Mouse (Mus musculus) ES-E14 (cell line): ENCODE data around the gene Psmg3. TPM values are rescaled to one million over a fixed set of nuclear protein-coding genes. Genes with fewer than 3 reads are reported as not detected.

ENCODE experiments used
- DNase-seq: peaks from one replicate; pipeline ENCODE4 v3.0.0-alpha.2; 2013; ENCODE audit warnings: low read depth, low spot score
- H3K27ac ChIP-seq: 2 replicates; pipeline ENCODE4 v1.5.1; 2012; ENCODE audit warnings: low read depth, mild to moderate bottlenecking, low read length, moderate library complexity, mixed read lengths; ENCODE audit not compliant: poor library complexity, insufficient read depth, severe bottlenecking
- H3K36me3 ChIP-seq: 2 replicates; pipeline ENCODE4 v1.6.1; 2012; ENCODE audit warnings: mild to moderate bottlenecking, low read length, moderate library complexity, mixed read lengths; ENCODE audit not compliant: control insufficient read depth, poor library complexity, insufficient read depth, severe bottlenecking
- H3K4me1 ChIP-seq, 2 experiments: fragments of 150-350 bp in 1 of 2; sonication (generic) in 1 of 2; 2 replicates each; pipeline ENCODE4 v1.6.1; 2012; ENCODE audit warnings: low read length in 2 of 2, mild to moderate bottlenecking in 1 of 2, mixed read lengths in 1 of 2; ENCODE audit not compliant: control insufficient read depth in 2 of 2, insufficient read depth in 2 of 2, poor library complexity in 1 of 2
- H3K4me3 ChIP-seq, 2 experiments: fragments of 150-350 bp in 1 of 2; sonication (generic) in 1 of 2; 2 replicates each; pipeline ENCODE4 v1.5.1; 2012; ENCODE audit warnings: low read length in 2 of 2, low read depth in 1 of 2, mild to moderate bottlenecking in 1 of 2, mixed read lengths in 1 of 2; ENCODE audit not compliant: insufficient read depth in 1 of 2, poor library complexity in 1 of 2, severe bottlenecking in 1 of 2
- H3K9ac ChIP-seq: 2 replicates; pipeline ENCODE4 v1.6.1; 2012; ENCODE audit warnings: low read depth, mild to moderate bottlenecking, low read length, mixed read lengths; ENCODE audit not compliant: poor library complexity, insufficient read depth, severe bottlenecking
- H3K9me3 ChIP-seq: fragments of 150-350 bp; sonication (generic); 2 replicates; pipeline ENCODE4 v1.6.1; 2012; ENCODE audit warnings: low read depth, mild to moderate bottlenecking, low read length; ENCODE audit not compliant: control insufficient read depth, insufficient read depth
- CHD2 ChIP-seq: IDR thresholded peaks from 2 replicates; pipeline ENCODE4 v1.6.1; 2014; ENCODE audit warnings: mild to moderate bottlenecking, low read depth, low read length, inconsistent platforms
- HCFC1 ChIP-seq: IDR thresholded peaks from 2 replicates; pipeline ENCODE4 v1.6.1; 2012; ENCODE audit warnings: low read length, inconsistent platforms, borderline replicate concordance; ENCODE audit not compliant: insufficient read depth
- MAFK ChIP-seq: IDR thresholded peaks from 2 replicates; pipeline ENCODE4 v1.6.1; 2014; ENCODE audit warnings: mild to moderate bottlenecking, low read depth, low read length, inconsistent platforms; ENCODE audit not compliant: insufficient read depth
- ZC3H11A ChIP-seq: IDR thresholded peaks from 2 replicates; pipeline ENCODE4 v1.6.1; 2012; ENCODE audit warnings: low read depth, mild to moderate bottlenecking, inconsistent platforms, low read length, borderline replicate concordance
- ZNF384 ChIP-seq: IDR thresholded peaks from 2 replicates; pipeline ENCODE4 v1.6.1; 2012; ENCODE audit warnings: low read depth, low read length, inconsistent platforms
- in situ Hi-C, 2 experiments: fragments of 600-800 bp; cut with MboI; formaldehyde crosslinking; loops; one replicate each; pipeline ENCODE4 v1.15.1; 2025; ENCODE audit warnings: low sequenced_read_pairs in 2 of 2, inconsistent platforms in 1 of 2; ENCODE audit not compliant: unreplicated experiment in 2 of 2
- total RNA-seq: library from RNA; depleted of rRNA; stranded (reverse); fragments of 300-350 nt; gene quantifications from 2 replicates; pipeline ENCODE4 v1.2.3, GENCODE M21; 2012

The Psmg3 gene
- total RNA-seq, 1 experiment: 28.6 TPM

DNA sequence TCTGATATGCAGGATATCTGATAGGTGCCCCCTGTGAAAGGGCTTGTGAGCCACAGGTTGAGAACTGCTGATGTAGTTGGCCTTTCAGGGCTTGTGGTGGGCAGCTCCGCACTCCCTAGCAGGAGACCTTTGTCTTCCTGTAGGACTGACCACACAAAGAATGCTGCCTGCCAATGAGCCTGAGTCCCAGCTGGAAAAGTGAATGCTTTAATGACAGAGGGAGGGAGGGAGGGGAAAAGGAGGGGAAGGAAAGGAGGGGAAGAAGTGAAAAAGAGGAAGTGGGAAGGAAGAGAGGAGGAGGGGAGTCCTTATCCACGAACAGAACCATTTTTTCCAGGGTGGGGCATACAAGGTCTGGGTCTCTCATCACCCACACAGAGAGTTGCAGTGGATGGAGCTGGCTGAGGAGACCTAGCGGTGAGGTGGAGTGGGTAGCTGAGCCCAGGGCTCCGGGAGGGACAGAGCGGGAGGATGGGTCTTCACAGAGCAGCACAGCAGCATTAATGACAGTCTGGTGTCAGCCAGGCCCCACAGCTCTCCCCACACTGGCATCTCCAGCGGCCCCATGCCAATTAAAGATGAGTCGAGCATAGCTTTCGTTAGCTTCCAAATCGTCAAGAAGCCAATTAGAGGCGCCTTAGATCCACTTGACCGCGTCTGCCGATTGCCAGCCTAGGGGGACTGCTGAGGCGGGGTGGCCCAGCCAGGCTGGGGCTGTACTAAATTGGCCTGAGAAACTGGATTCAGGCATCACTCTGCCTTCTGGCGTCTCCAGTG lies 33.8 kb upstream of the Psmg3 start:
- DNase-seq: no peak
- Histone ChIP-seq H3K27ac (no peak overlapping the region), H3K9ac (no peak overlapping the region)

DNA sequence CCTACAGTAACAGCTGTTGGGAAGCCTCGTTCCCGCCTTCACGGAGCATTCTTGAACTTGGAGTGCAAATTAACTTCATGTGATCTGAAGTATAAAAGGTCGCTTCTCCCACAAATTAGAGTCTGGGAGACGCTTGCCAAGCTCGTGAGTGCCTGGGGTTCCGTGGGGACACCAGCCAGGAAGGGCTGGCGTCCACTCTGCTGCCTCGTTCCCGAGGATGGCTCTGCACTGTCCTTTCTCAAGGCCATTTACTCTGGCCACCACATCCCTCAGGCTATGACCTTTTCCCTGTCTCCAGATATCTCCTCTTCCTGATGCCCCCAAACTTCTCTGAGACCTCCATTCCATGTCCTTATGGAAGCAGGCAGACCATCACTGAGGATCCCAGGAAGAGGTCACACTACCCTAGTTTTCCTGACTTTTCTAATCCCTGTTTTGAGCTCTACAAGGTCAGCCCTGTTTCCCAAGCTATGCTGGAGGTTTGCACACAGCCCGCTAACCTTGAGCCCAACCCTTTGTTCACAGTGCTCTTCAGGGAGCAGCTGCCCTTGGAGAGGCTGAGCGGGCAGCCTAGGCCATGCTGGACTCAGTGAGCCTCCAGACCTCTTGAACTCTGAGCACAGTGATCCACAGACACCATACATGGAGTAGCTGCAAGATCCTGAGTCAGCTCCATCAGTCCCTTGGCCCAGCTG lies 23.1 kb upstream of the Psmg3 start:
- H3K36me3 ChIP-seq: no peaks in the 10 kb centered on the region
- H3K9me3 ChIP-seq: no peaks in the 10 kb centered on the region
- in situ Hi-C loops: loop anchor here (25.0 kb wide), 2 partner anchors 438 to 563 kb away; partner anchors contain the start of gene Eif3b (in 2 of the 2)
- no peak overlapping the region for H3K27ac ChIP-seq
- H3K4me1 ChIP-seq: peaks cover 0 to 5% of the 10 kb centered on the region in 2 experiments; a peak in 1 of 4 replicates
- no peak overlapping the region for H3K9ac ChIP-seq
- no peak overlapping the region for H3K4me3 ChIP-seq
- TF ChIP-seq ZC3H11A (no peak), CHD2 (no peak), HCFC1 (no peak), ZNF384 (no peak), MAFK (no peak)
- no peak for DNase-seq

More for the DNA sequence above, 33.8 kb upstream of the Psmg3 start:
- TF ChIP-seq CHD2: no peak
- no peak for TF ChIP-seq ZNF384
- no peak for TF ChIP-seq HCFC1
- no peak for TF ChIP-seq ZC3H11A
- no peak for TF ChIP-seq MAFK
- H3K36me3 ChIP-seq: no peaks in the 10 kb centered on the region
- no peaks in the 10 kb centered on the region; a peak in 1 of 4 replicates for H3K4me1 ChIP-seq
- no peaks in the 10 kb centered on the region for H3K9me3 ChIP-seq
- in situ Hi-C loops: no loop called here
- H3K4me3 ChIP-seq: no peak overlapping the region

DNA sequence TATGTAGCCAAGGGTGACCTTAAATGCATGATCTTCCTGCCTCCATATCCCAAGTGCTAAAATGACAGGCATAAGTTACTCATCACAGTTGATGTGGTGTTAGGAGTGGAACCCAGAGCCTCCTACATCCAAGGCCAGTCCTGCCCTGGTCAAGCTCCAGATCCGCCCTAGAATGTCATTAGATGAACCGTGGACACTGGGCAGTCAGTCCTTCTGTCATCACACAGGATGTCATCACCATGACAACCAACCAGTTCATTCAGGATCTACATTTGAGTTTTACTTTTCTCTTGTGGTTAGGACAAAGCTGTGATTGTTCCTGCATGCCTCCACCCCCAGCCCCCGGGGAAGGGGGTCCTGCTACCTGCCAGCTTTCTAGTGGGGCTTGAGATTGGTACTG lies 12.5 kb upstream of the Psmg3 start:
- Histone ChIP-seq H3K36me3 (no peaks in the 10 kb centered on the region), H3K9me3 (no peaks in the 10 kb centered on the region), H3K27ac (no peak overlapping the region), H3K9ac (no peak overlapping the region), H3K4me1 (no peaks in the 10 kb centered on the region), H3K4me3 (no peak overlapping the region)
- in situ Hi-C loops: loop anchor here (25.0 kb wide), 2 partner anchors 448 to 573 kb away; partner anchors contain the start of gene Eif3b (in 2 of the 2)
- TF ChIP-seq ZNF384: no peak
- no peak for TF ChIP-seq HCFC1
- no peak for TF ChIP-seq CHD2
- no peak for TF ChIP-seq MAFK
- TF ChIP-seq ZC3H11A: no peak
- DNase-seq: no peak

DNA sequence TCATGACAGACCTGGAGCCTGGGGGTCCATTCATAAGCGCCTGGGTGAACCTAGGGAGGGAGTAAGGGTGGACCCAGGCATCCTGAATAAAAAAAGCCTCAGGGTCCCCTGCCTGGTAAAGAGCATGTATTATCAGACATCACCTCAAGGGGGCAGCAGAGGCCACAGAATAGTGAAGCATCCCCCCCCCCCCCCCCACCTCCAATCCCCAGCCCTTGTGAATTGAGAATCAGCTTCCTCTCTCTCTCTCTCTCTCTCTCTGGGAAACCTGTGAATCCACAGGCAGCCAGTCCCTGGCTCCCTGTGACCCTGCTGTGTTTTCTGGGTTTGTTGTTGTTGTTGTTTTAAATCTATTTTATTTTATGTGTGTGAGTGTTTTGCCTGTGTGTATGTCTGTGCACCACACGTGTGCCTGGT lies 11.8 kb upstream of the Psmg3 start:
- H3K4me1 ChIP-seq: no peaks in the 10 kb centered on the region
- peak; percentile 43 for DNase-seq
- TF ChIP-seq ZNF384: 0 out of 2 replicates have a peak, but pooled peaks have one; percentile 44
- TF ChIP-seq ZC3H11A: peak; percentile 58; the same call in 1 of the 2 replicates
- no peak for TF ChIP-seq MAFK
- H3K9me3 ChIP-seq: no peaks in the 10 kb centered on the region
- no peak overlapping the region for H3K27ac ChIP-seq
- no peak overlapping the region for H3K9ac ChIP-seq
- in situ Hi-C loops: loop anchor here (25.0 kb wide), 2 partner anchors 449 to 574 kb away; partner anchors contain the start of gene Eif3b (in 2 of the 2)
- no peak overlapping the region for H3K4me3 ChIP-seq
- H3K36me3 ChIP-seq: no peaks in the 10 kb centered on the region
